Mouse (Mus musculus): Measurements from ENCODE around the gene Necab3. TPM values are rescaled to one million over a fixed set of nuclear protein-coding genes. Genes with fewer than 3 reads are reported as not detected.

Gene Necab3
- total RNA-seq, 2 experiments from 2014 or later = 1.1 to 1.2 TPM

- intact Hi-C loops (cut with DNase I; ENCODE audit: low total_unique reads) = no loop called here
- DNase-seq = no peak
Observed at GRCm38 (mm10) chr2:154576876-154577743, 18.4 kb upstream of the Necab3 start.

- intact Hi-C loops (cut with DNase I; ENCODE audit: low total_unique reads) = no loop called here
- no peak for DNase-seq
Observed at GRCm38 (mm10) chr2:154574271-154574670, 15.6 kb upstream of the Necab3 start.

GRCm38 (mm10) chr2:154572996-154573395 is 14.3 kb upstream of the Necab3 start:
- intact Hi-C loops (cut with DNase I; ENCODE audit: low total_unique reads) = no loop called here
- DNase-seq = no peak

GRCm38 (mm10) chr2:154571976-154572375 is 13.3 kb upstream of the Necab3 start:
- intact Hi-C loops (cut with DNase I; ENCODE audit: low total_unique reads) = no loop called here

GRCm38 (mm10) chr2:154571266-154571665 is 12.6 kb upstream of the Necab3 start:
- intact Hi-C loops (cut with DNase I; ENCODE audit: low total_unique reads) = no loop called here
- no peak for DNase-seq

More at GRCm38 (mm10) chr2:154571976-154572375, 13.3 kb upstream of the Necab3 start:
- DNase-seq = no peak

GRCm38 (mm10) chr2:154570666-154571065 is 12.0 kb upstream of the Necab3 start:
- intact Hi-C loops (cut with DNase I; ENCODE audit: low total_unique reads) = no loop called here
- no peak for DNase-seq

- intact Hi-C loops (cut with DNase I; ENCODE audit: low total_unique reads) = no loop called here
- DNase-seq = peak; percentile 98
Observed at GRCm38 (mm10) chr2:154569836-154570286, 11.2 kb upstream of the Necab3 start, which contains the start of gene E2f1. TSS of gene E2f1 (minus strand) at chr2:154569892.

- DNase-seq = peak; percentile 76
- intact Hi-C loops (cut with DNase I; ENCODE audit: low total_unique reads) = no loop called here
Observed at GRCm38 (mm10) chr2:154569071-154569748, 10.5 kb upstream of the Necab3 start.

- DNase-seq = peak; percentile 41
- intact Hi-C loops (cut with DNase I; ENCODE audit: low total_unique reads) = no loop called here
Observed at GRCm38 (mm10) chr2:154568329-154569070, 9.8 kb upstream of the Necab3 start.

- no peak for DNase-seq
- intact Hi-C loops (cut with DNase I; ENCODE audit: low total_unique reads) = no loop called here
Observed at GRCm38 (mm10) chr2:154567766-154568165, 9.1 kb upstream of the Necab3 start.

- intact Hi-C loops (cut with DNase I; ENCODE audit: low total_unique reads) = no loop called here
Observed at GRCm38 (mm10) chr2:154566641-154567040, 8.0 kb upstream of the Necab3 start.

GRCm38 (mm10) chr2:154565562-154565961 is 6.9 kb upstream of the Necab3 start:
- intact Hi-C loops (cut with DNase I; ENCODE audit: low total_unique reads) = no loop called here
- no peak for DNase-seq

More at GRCm38 (mm10) chr2:154566641-154567040, 8.0 kb upstream of the Necab3 start:
- DNase-seq = no peak

GRCm38 (mm10) chr2:154563612-154564170 is 5.0 kb upstream of the Necab3 start:
- intact Hi-C loops (cut with DNase I; ENCODE audit: low total_unique reads) = no loop called here
- no peak for DNase-seq

- no peak for DNase-seq
- intact Hi-C loops (cut with DNase I; ENCODE audit: low total_unique reads) = no loop called here
Observed at GRCm38 (mm10) chr2:154557184-154557832, 1.4 kb downstream of the Necab3 start.

GRCm38 (mm10) chr2:154555235-154555634 is 3.5 kb downstream of the Necab3 start:
- no peak for DNase-seq
- intact Hi-C loops (cut with DNase I; ENCODE audit: low total_unique reads) = no loop called here

- DNase-seq = peak; percentile 81
- intact Hi-C loops (cut with DNase I; ENCODE audit: low total_unique reads) = loop anchor here (5.0 kb wide), 1 partner anchor 60 kb away; the partner anchor contains the start of genes 4930519P11Rik and Zfp341
Observed at GRCm38 (mm10) chr2:154552424-154552907, 6.2 kb downstream of the Necab3 start.

GRCm38 (mm10) chr2:154551927-154552326 is 6.8 kb downstream of the Necab3 start:
- intact Hi-C loops (cut with DNase I; ENCODE audit: low total_unique reads) = loop anchor here (5.0 kb wide), 1 partner anchor 60 kb away; the partner anchor contains the start of genes 4930519P11Rik and Zfp341
- DNase-seq = no peak

GRCm38 (mm10) chr2:154551476-154551875 is 7.2 kb downstream of the Necab3 start, which contains the start of gene Actl10:
TSS of gene Actl10 (plus strand) at chr2:154551776.
- intact Hi-C loops (cut with DNase I; ENCODE audit: low total_unique reads) = loop anchor here (5.0 kb wide), 1 partner anchor 61 kb away; the partner anchor contains the start of genes 4930519P11Rik and Zfp341
- DNase-seq = no peak

Data from gastrocnemius, postnatal 14 days (tissue).